Comparison of ENCODE assay signal across 21 mouse cellular contexts in genomic region chr12:8316541-8316940, GRCm38 (mm10). TPM values are rescaled to one million over a fixed set of nuclear protein-coding genes. Genes with fewer than 3 reads are reported as not detected.
DNase-seq lines count a peak whose midpoint lies in the region; ATAC-seq and TF ChIP-seq lines count a peak whose summit lies in the region.
"Had no signal": no experiment of that assay in that cellular context is flagged by ENCODE, and none has a peak within 500 bp of the region (broad histone marks: within the 10 kb centered on the region; RNA-seq: fewer than 3 reads in every experiment).

No protein-coding gene starts in this region.

- H3K36me3 ChIP-seq in liver, postnatal 0 days (replicated peaks; ENCODE audit: insufficient read depth, low read length), result peaks cover 10% of the 10 kb centered on the region
- H3K36me3 ChIP-seq in liver, embryonic 11.5 days (ENCODE audit: control insufficient read depth, insufficient read depth, low read length), result peaks cover 3% of the 10 kb centered on the region; the same call in 1 of the 2 replicates
- H3K36me3 ChIP-seq: midbrain, embryonic 15.5 days had no signal

- no peak overlapping the region for H3K9ac ChIP-seq in liver, postnatal 0 days (replicated peaks)
- H3K9ac ChIP-seq in liver, embryonic 11.5 days (ENCODE audit: low read depth, low read length), result no peak overlapping the region
- H3K9ac ChIP-seq: embryonic facial prominence, embryonic 12.5 days; liver, embryonic 15.5 days; midbrain, embryonic 15.5 days; neural tube, embryonic 13.5 days had no signal

- TF ChIP-seq EP300 in liver, postnatal 0 days (IDR thresholded peaks at IDR 0.05; ENCODE audit: low read depth), result no peak

- H3K4me2 ChIP-seq in liver, postnatal 0 days (ENCODE audit: low read depth, low read length), result no peak overlapping the region
- H3K4me2 ChIP-seq in liver, embryonic 11.5 days, result no peak overlapping the region
- H3K4me2 ChIP-seq: embryonic facial prominence, embryonic 12.5 days; liver, embryonic 15.5 days; midbrain, embryonic 15.5 days; neural tube, embryonic 13.5 days had no signal

- H3K27ac ChIP-seq in gastrocnemius, adult 2 months, result no peak overlapping the region
- H3K27ac ChIP-seq in liver, postnatal 0 days (ENCODE audit: low read depth), result no peak overlapping the region
- no peak overlapping the region for H3K27ac ChIP-seq in liver, embryonic 11.5 days (ENCODE audit: low read depth, low read length)
- H3K27ac ChIP-seq: embryonic facial prominence, embryonic 12.5 days; forebrain, embryonic 10.5 days; liver, embryonic 15.5 days; midbrain, embryonic 15.5 days; neural tube, embryonic 13.5 days had no signal

- H3K4me1 ChIP-seq in liver, postnatal 0 days (ENCODE audit: insufficient read depth), result 0 out of 2 replicates have a peak, but pooled peaks cover 2% of the 10 kb centered on the region
- H3K4me1 ChIP-seq in liver, embryonic 11.5 days (replicated peaks; ENCODE audit: control insufficient read depth, insufficient read depth, low read length), result no peaks in the 10 kb centered on the region

- TF ChIP-seq CTCF in gastrocnemius, adult 2 months (IDR thresholded peaks at IDR 0.05), result peak; percentile 23; the same call in 1 of the 2 replicates
- peak; percentile 22; the same call in 1 of the 2 replicates for TF ChIP-seq CTCF in liver, postnatal 0 days (IDR thresholded peaks at IDR 0.05; ENCODE audit: low read depth)

- no peak overlapping the region for H3K4me3 ChIP-seq in gastrocnemius, adult 2 months
- H3K4me3 ChIP-seq in liver, postnatal 0 days (ENCODE audit: low read depth, low read length), result no peak overlapping the region
- no peak overlapping the region for H3K4me3 ChIP-seq in liver, embryonic 11.5 days (ENCODE audit: low read depth, low read length)
- H3K4me3 ChIP-seq: embryonic facial prominence, embryonic 12.5 days; forebrain, embryonic 10.5 days; liver, embryonic 15.5 days; midbrain, embryonic 15.5 days; neural tube, embryonic 13.5 days had no signal

- intact Hi-C loops in gastrocnemius, adult 2 months (cut with DNase I), result no loop called here

- H3K27me3 ChIP-seq in liver, postnatal 0 days (ENCODE audit: insufficient read depth, low read length), result 0 out of 2 replicates have a peak, but pooled peaks cover 1% of the 10 kb centered on the region
- H3K27me3 ChIP-seq in liver, embryonic 11.5 days (replicated peaks; ENCODE audit: control insufficient read depth, insufficient read depth, low read length), result peaks cover 4% of the 10 kb centered on the region
- H3K27me3 ChIP-seq: midbrain, embryonic 15.5 days had no signal

- ATAC-seq in liver, postnatal 0 days, result no peak
- no peak for ATAC-seq in liver, embryonic 11.5 days (replicated peaks; ENCODE audit: low FRiP score)
- no peak for ATAC-seq in activated CD4-positive, CD25-positive, alpha-beta regulatory T cell, adult 4 months
- ATAC-seq: hindbrain, embryonic 16.5 days; midbrain, embryonic 15.5 days had no signal

- WGBS in liver, postnatal 0 days (ENCODE audit: insufficient replicate concordance), result 76% methylated on average over 5 of the region's 5 CpGs
- WGBS in liver, embryonic 11.5 days, result 82% methylated on average over 5 of the region's 5 CpGs

- no peaks in the 10 kb centered on the region for H3K9me3 ChIP-seq in liver, postnatal 0 days (ENCODE audit: low read length)
- H3K9me3 ChIP-seq in liver, embryonic 11.5 days (ENCODE audit: control insufficient read depth, low read length), result no peaks in the 10 kb centered on the region
- H3K9me3 ChIP-seq: embryonic facial prominence, embryonic 12.5 days; forebrain, embryonic 10.5 days; liver, embryonic 15.5 days; midbrain, embryonic 15.5 days; neural tube, embryonic 13.5 days had no signal

- DNase-seq in gastrocnemius, adult 2 months, result no peak
- no peak for DNase-seq in gastrocnemius, postnatal 10 days
- no peak for DNase-seq in liver, postnatal 0 days
- DNase-seq in liver, embryonic 11.5 days (ENCODE audit: low spot score), result no peak
- DNase-seq in 416B (ENCODE audit: low read depth), result peak; percentile 39
- peak; percentile 29 for DNase-seq in brain, adult 2 months (ENCODE audit: low read depth, low spot score)
- DNase-seq in neural tube, embryonic 10.5 days (ENCODE audit: extremely low spot score, low spot score), result no peak
- DNase-seq: adrenal gland, postnatal 10 days; cerebellum, postnatal 10 days; heart, adult 18-20 months; heart, postnatal 14 days; kidney, postnatal 10 days; layer of hippocampus, adult 9-11 months had no signal

RNA-seq across cellular contexts. Expression of gene Hs1bp3, which starts 3.3 kb away (rescaled TPM):
- total RNA-seq in gastrocnemius, adult 2 months (2021), result 1 to 10 TPM; 6.1 to 7.7 TPM
- 1 to 10 TPM; 6.2 to 7.7 TPM for total RNA-seq in gastrocnemius, postnatal 10 days (2021)
- 3.2 and 3.7 TPM in 2 replicates for polyA plus RNA-seq in liver, postnatal 0 days (2015; fragmentation: Nextera tagmentation; extraction: Ambion mirVana)
- 8.6 and 8.8 TPM in 2 replicates for polyA plus RNA-seq in liver, embryonic 11.5 days (2014; fragmentation: Nextera tagmentation; extraction: Ambion mirVana)
- polyA plus RNA-seq in activated CD4-positive, CD25-positive, alpha-beta regulatory T cell, adult 4 months (2017; shearing (Covaris generic)), result 1 to 10 TPM; 3.3 TPM

RNA-seq across cellular contexts. Expression of gene Gdf7, which starts 14.8 kb away (rescaled TPM):
- not detected for total RNA-seq in gastrocnemius, adult 2 months (2021)
- total RNA-seq in gastrocnemius, postnatal 10 days (2021), result not detected
- polyA plus RNA-seq in liver, postnatal 0 days (2015; fragmentation: Nextera tagmentation; extraction: Ambion mirVana), result not detected in 2 replicates
- polyA plus RNA-seq in liver, embryonic 11.5 days (2014; fragmentation: Nextera tagmentation; extraction: Ambion mirVana), result not detected in 2 replicates
- polyA plus RNA-seq in activated CD4-positive, CD25-positive, alpha-beta regulatory T cell, adult 4 months (2017; shearing (Covaris generic)), result not detected
- polyA plus RNA-seq: forebrain, embryonic 10.5 days; liver, embryonic 15.5 days; spleen, adult 2 months had no signal

Comparison
In these comparisons a context has a peak if more than half of its experiments do, and no peak if none do; other contexts are left out.
1. DNase-seq: peak in 416B (single experiment) and brain, adult 2 months (single experiment); none in gastrocnemius, adult 2 months (single experiment), gastrocnemius, postnatal 10 days (single experiment), liver, postnatal 0 days (single experiment), liver, embryonic 11.5 days (single experiment) and neural tube, embryonic 10.5 days (single experiment).